Mouse (Mus musculus): ENCODE results near the gene Dync2li1. TPM values are rescaled to one million over a fixed set of nuclear protein-coding genes. Genes with fewer than 3 reads are reported as not detected.
A peak's percentile ranks its signal among the peaks of the same experiment; 100 is the strongest.

The Dync2li1 gene
- polyA plus RNA-seq, 1 experiment from 2014 or later = 27.9 TPM

GRCm38 (mm10) chr17:84616526-84617074 lies 9.7 kb upstream of the Dync2li1 start:
- H3K4me2 ChIP-seq (replicated peaks) = no peak overlapping the region

GRCm38 (mm10) chr17:84617953-84618352 lies 8.3 kb upstream of the Dync2li1 start:
- Histone ChIP-seq H3K9me3 (0 out of 2 replicates have a peak, but pooled peaks cover 6% of the 10 kb centered on the region), H3K4me3 (no peak overlapping the region), H3K4me2 (replicated peaks) (no peak overlapping the region), H3K36me3 (no peaks in the 10 kb centered on the region), H3K9ac (no peak overlapping the region), H3K4me1 (no peaks in the 10 kb centered on the region), H3K27ac (no peak overlapping the region), H3K27me3 (replicated peaks) (no peaks in the 10 kb centered on the region)
- no peak for ATAC-seq (ENCODE audit: low FRiP score, low read depth)
- WGBS = 92% methylated on average over 6 of the region's 6 CpGs

More at GRCm38 (mm10) chr17:84616526-84617074, 9.7 kb upstream of the Dync2li1 start:
- no peak for ATAC-seq (ENCODE audit: low FRiP score, low read depth)
- 0 out of 2 replicates have a peak, but pooled peaks cover 3% of the 10 kb centered on the region for H3K4me1 ChIP-seq
- H3K27me3 ChIP-seq (replicated peaks) = no peaks in the 10 kb centered on the region
- H3K27ac ChIP-seq = no peak overlapping the region
- H3K4me3 ChIP-seq = no peak overlapping the region
- WGBS = 83% methylated on average over 6 of the region's 6 CpGs
- 0 out of 2 replicates have a peak, but pooled peaks cover 6% of the 10 kb centered on the region for H3K9me3 ChIP-seq
- H3K9ac ChIP-seq = no peak overlapping the region
- no peaks in the 10 kb centered on the region for H3K36me3 ChIP-seq

DNA sequence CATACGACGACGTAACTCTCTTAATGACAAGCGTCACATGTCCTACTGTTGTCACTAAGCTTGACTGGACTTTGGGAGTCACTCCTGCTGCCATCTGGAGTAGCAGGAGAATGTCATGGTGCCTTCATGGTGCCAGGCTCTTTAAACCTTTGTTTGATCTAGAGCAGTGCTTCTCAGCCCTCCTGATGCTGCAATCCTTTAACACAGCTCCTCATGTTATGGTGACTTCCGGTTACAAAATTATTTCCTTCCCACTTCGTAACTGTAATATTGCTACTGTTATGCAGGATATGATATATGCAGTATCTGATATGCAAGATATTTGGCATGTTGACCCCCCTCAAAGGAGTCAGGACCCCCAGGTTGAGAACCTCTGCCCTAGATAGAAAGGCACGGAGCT lies 7.2 kb upstream of the Dync2li1 start:
- Histone ChIP-seq H3K4me1 (no peaks in the 10 kb centered on the region), H3K9ac (no peak overlapping the region), H3K9me3 (no peaks in the 10 kb centered on the region), H3K4me2 (replicated peaks) (no peak overlapping the region), H3K27me3 (replicated peaks) (no peaks in the 10 kb centered on the region), H3K36me3 (no peaks in the 10 kb centered on the region), H3K27ac (no peak overlapping the region), H3K4me3 (no peak overlapping the region)
- no peak for ATAC-seq (ENCODE audit: low FRiP score, low read depth)
- 92% methylated on average over 7 of the region's 7 CpGs for WGBS

- 90% methylated on average over 3 of the region's 3 CpGs for WGBS
- Histone ChIP-seq H3K4me3 (no peak overlapping the region), H3K4me2 (replicated peaks) (no peak overlapping the region), H3K9ac (no peak overlapping the region), H3K27ac (no peak overlapping the region), H3K27me3 (replicated peaks) (no peaks in the 10 kb centered on the region), H3K36me3 (no peaks in the 10 kb centered on the region), H3K9me3 (no peaks in the 10 kb centered on the region), H3K4me1 (no peaks in the 10 kb centered on the region)
- no peak for ATAC-seq (ENCODE audit: low FRiP score, low read depth)
Measured at GRCm38 (mm10) chr17:84620076-84620475, 6.2 kb upstream of the Dync2li1 start.

DNA sequence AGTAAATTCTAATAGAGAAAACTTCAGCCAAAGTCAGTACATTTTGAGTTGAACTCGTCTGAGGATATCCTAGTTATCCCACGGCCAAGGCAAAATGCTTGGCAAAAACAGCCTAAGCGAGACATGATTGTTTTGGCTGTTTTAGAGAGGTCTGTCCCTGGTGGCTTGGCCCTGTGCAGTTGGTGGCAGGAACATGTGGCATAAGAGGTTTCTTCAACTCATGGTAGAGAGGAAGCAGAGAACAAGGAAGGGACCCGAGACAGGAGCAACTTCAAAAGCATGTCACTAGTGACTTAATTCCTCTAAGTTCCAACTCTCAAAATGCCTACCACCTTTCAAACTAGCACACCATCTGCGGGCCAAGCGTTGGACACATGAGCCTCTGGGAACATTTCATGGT lies 5.7 kb upstream of the Dync2li1 start:
- no peaks in the 10 kb centered on the region for H3K27me3 ChIP-seq (replicated peaks)
- H3K4me2 ChIP-seq (replicated peaks) = no peak overlapping the region
- no peak overlapping the region for H3K9ac ChIP-seq
- no peaks in the 10 kb centered on the region for H3K4me1 ChIP-seq
- no peaks in the 10 kb centered on the region for H3K36me3 ChIP-seq
- H3K9me3 ChIP-seq = no peaks in the 10 kb centered on the region
- WGBS = 92% methylated on average over 6 of the region's 6 CpGs
- no peak for ATAC-seq (ENCODE audit: low FRiP score, low read depth)
- no peak overlapping the region for H3K27ac ChIP-seq
- H3K4me3 ChIP-seq = no peak overlapping the region

DNA sequence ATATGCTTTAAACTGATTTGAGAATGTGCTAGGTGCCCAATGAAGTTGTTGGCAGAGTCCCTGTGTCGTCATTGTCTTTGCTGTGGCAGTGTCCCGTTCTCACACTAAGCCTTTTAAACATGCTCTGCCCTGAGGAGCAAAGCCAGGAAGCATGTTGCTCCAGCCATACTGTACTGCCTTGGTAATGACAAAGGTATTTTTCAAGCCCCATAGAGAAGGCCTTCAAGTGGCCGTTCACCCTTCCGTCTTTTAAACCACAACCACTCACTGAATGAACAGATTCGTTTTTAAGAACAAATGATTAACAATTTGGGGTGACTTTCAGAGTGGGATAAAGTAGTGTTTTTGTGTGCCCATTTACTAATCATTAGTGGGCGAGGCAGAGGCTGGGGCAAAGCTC lies 5.1 kb upstream of the Dync2li1 start:
- no peak overlapping the region for H3K4me2 ChIP-seq (replicated peaks)
- H3K4me1 ChIP-seq = no peaks in the 10 kb centered on the region
- H3K27ac ChIP-seq = no peak overlapping the region
- no peak for ATAC-seq (ENCODE audit: low FRiP score, low read depth)
- no peaks in the 10 kb centered on the region for H3K36me3 ChIP-seq
- no peaks in the 10 kb centered on the region for H3K27me3 ChIP-seq (replicated peaks)
- H3K9me3 ChIP-seq = no peaks in the 10 kb centered on the region
- WGBS = 85% methylated on average over 6 of the region's 6 CpGs
- H3K9ac ChIP-seq = no peak overlapping the region
- H3K4me3 ChIP-seq = no peak overlapping the region

GRCm38 (mm10) chr17:84622028-84622427 lies 4.3 kb upstream of the Dync2li1 start:
- Histone ChIP-seq H3K4me1 (peaks cover 5% of the 10 kb centered on the region), H3K9ac (no peak overlapping the region), H3K4me3 (no peak overlapping the region), H3K9me3 (no peaks in the 10 kb centered on the region), H3K27me3 (replicated peaks) (no peaks in the 10 kb centered on the region), H3K27ac (no peak overlapping the region), H3K36me3 (no peaks in the 10 kb centered on the region), H3K4me2 (replicated peaks) (no peak overlapping the region)
- ATAC-seq (ENCODE audit: low FRiP score, low read depth) = no peak
- WGBS = 93% methylated on average over 4 of the region's 4 CpGs

GRCm38 (mm10) chr17:84622873-84623272 lies 3.4 kb upstream of the Dync2li1 start:
- no peak for ATAC-seq (ENCODE audit: low FRiP score, low read depth)
- H3K27me3 ChIP-seq (replicated peaks) = no peaks in the 10 kb centered on the region
- H3K4me2 ChIP-seq (replicated peaks) = no peak overlapping the region
- peaks cover 6% of the 10 kb centered on the region for H3K4me1 ChIP-seq
- H3K36me3 ChIP-seq = no peaks in the 10 kb centered on the region
- H3K27ac ChIP-seq = no peak overlapping the region
- no peaks in the 10 kb centered on the region for H3K9me3 ChIP-seq
- no peak overlapping the region for H3K4me3 ChIP-seq
- WGBS = 70% methylated on average over 2 of the region's 2 CpGs
- no peak overlapping the region for H3K9ac ChIP-seq

GRCm38 (mm10) chr17:84626857-84627305 lies 585 bp downstream of the Dync2li1 start:
- Histone ChIP-seq H3K4me3 (peak overlapping the region; percentile 60), H3K4me1 (peaks cover 6% of the 10 kb centered on the region), H3K36me3 (no peaks in the 10 kb centered on the region), H3K9ac (peak overlapping the region; percentile 55), H3K9me3 (no peaks in the 10 kb centered on the region), H3K27ac (no peak overlapping the region), H3K27me3 (replicated peaks) (no peaks in the 10 kb centered on the region), H3K4me2 (replicated peaks) (peak overlapping the region; percentile 73)
- WGBS = 44% methylated on average over 9 of the region's 9 CpGs
- peak; percentile 55; the same call in 1 of the 2 replicates for ATAC-seq (ENCODE audit: low FRiP score, low read depth)

- no peak for ATAC-seq (ENCODE audit: low FRiP score, low read depth)
- Histone ChIP-seq H3K4me3 (no peak overlapping the region), H3K9ac (no peak overlapping the region), H3K4me2 (replicated peaks) (no peak overlapping the region), H3K4me1 (peaks cover 6% of the 10 kb centered on the region), H3K36me3 (0 out of 2 replicates have a peak, but pooled peaks cover 3% of the 10 kb centered on the region), H3K9me3 (no peaks in the 10 kb centered on the region), H3K27ac (no peak overlapping the region), H3K27me3 (replicated peaks) (no peaks in the 10 kb centered on the region)
- 84% methylated on average over 10 of the region's 10 CpGs for WGBS
Measured at GRCm38 (mm10) chr17:84627721-84628120, 1.4 kb downstream of the Dync2li1 start.

GRCm38 (mm10) chr17:84628611-84629010 lies 2.3 kb downstream of the Dync2li1 start:
- ATAC-seq (ENCODE audit: low FRiP score, low read depth) = no peak
- Histone ChIP-seq H3K4me3 (no peak overlapping the region), H3K27ac (no peak overlapping the region), H3K36me3 (0 out of 2 replicates have a peak, but pooled peaks cover 3% of the 10 kb centered on the region), H3K9ac (no peak overlapping the region), H3K27me3 (replicated peaks) (no peaks in the 10 kb centered on the region), H3K4me1 (peaks cover 6% of the 10 kb centered on the region), H3K9me3 (no peaks in the 10 kb centered on the region), H3K4me2 (replicated peaks) (no peak overlapping the region)
- WGBS = 87% methylated on average over 9 of the region's 9 CpGs

GRCm38 (mm10) chr17:84631836-84632235 lies 5.5 kb downstream of the Dync2li1 start:
- no peak for ATAC-seq (ENCODE audit: low FRiP score, low read depth)
- Histone ChIP-seq H3K4me1 (peaks cover 3% of the 10 kb centered on the region; the same call in 1 of the 2 replicates), H3K9me3 (no peaks in the 10 kb centered on the region), H3K27me3 (replicated peaks) (no peaks in the 10 kb centered on the region), H3K27ac (no peak overlapping the region), H3K4me2 (replicated peaks) (no peak overlapping the region), H3K36me3 (0 out of 2 replicates have a peak, but pooled peaks cover 3% of the 10 kb centered on the region), H3K9ac (no peak overlapping the region), H3K4me3 (no peak overlapping the region)
- WGBS = 87% methylated on average over 6 of the region's 6 CpGs

DNA sequence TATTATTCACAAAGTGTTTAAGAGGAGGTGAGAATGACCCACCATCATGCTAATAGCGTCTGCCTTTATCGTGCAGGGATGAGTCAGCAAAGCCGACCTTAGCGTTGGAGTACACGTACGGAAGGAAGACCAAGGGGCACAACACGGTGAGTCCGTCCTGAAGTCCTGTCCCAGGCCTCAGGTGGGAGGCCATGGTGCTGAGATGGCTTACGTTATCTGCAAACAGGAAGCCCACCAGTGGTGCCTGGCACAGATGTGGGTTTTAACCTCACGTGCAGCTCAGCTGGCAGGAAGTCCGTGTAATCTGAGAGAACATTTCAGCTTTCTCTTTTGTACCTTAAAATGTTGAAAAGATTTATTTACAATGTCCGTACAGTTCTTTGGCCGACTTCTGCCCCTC lies 7.1 kb downstream of the Dync2li1 start:
- Histone ChIP-seq H3K4me1 (no peaks in the 10 kb centered on the region), H3K27me3 (replicated peaks) (no peaks in the 10 kb centered on the region), H3K9ac (no peak overlapping the region), H3K36me3 (0 out of 2 replicates have a peak, but pooled peaks cover 3% of the 10 kb centered on the region), H3K27ac (no peak overlapping the region), H3K9me3 (no peaks in the 10 kb centered on the region), H3K4me2 (replicated peaks) (no peak overlapping the region), H3K4me3 (no peak overlapping the region)
- WGBS = 86% methylated on average over 13 of the region's 13 CpGs
- no peak for ATAC-seq (ENCODE audit: low FRiP score, low read depth)
